Mouse (Mus musculus): ENCODE data around the gene Sstr2.
A peak's percentile ranks its signal among the peaks of the same experiment; 100 is the strongest.

Gene Sstr2

GRCm38 (mm10) chr11:113619420-113620080 lies 408 bp downstream of the Sstr2 start:
- no peak for DNase-seq (ENCODE audit: low spot score)

- DNase-seq (ENCODE audit: low spot score), result no peak
These were observed 1.9 kb downstream of the Sstr2 start for GRCm38 (mm10) chr11:113621001-113621400.

- DNase-seq (ENCODE audit: low spot score), result no peak
These were observed 2.9 kb downstream of the Sstr2 start for GRCm38 (mm10) chr11:113622028-113622427.

- no peak for DNase-seq (ENCODE audit: low spot score)
These were observed 6.3 kb downstream of the Sstr2 start for GRCm38 (mm10) chr11:113625437-113625836.

GRCm38 (mm10) chr11:113627785-113628184 lies 8.6 kb downstream of the Sstr2 start:
- no peak for DNase-seq (ENCODE audit: low spot score)

GRCm38 (mm10) chr11:113630642-113631041 lies 11.5 kb downstream of the Sstr2 start:
- DNase-seq (ENCODE audit: low spot score), result no peak

- no peak for DNase-seq (ENCODE audit: low spot score)
These were observed 12.2 kb downstream of the Sstr2 start for GRCm38 (mm10) chr11:113631302-113631701.

GRCm38 (mm10) chr11:113631862-113632261 lies 12.7 kb downstream of the Sstr2 start:
- DNase-seq (ENCODE audit: low spot score), result no peak

GRCm38 (mm10) chr11:113632303-113632702 lies 13.2 kb downstream of the Sstr2 start:
- no peak for DNase-seq (ENCODE audit: low spot score)

GRCm38 (mm10) chr11:113633398-113633797 lies 14.3 kb downstream of the Sstr2 start:
- DNase-seq (ENCODE audit: low spot score), result no peak

- DNase-seq (ENCODE audit: low spot score), result no peak
These were observed 15.6 kb downstream of the Sstr2 start for GRCm38 (mm10) chr11:113634699-113635121.

- no peak for DNase-seq (ENCODE audit: low spot score)
These were observed 19.5 kb downstream of the Sstr2 start for GRCm38 (mm10) chr11:113638680-113639079.

GRCm38 (mm10) chr11:113645181-113645580 lies 26.0 kb downstream of the Sstr2 start:
- DNase-seq (ENCODE audit: low spot score), result no peak

- DNase-seq (ENCODE audit: low spot score), result peak; percentile 86
These were observed 29.0 kb downstream of the Sstr2 start for GRCm38 (mm10) chr11:113648152-113648551.

- no peak for DNase-seq (ENCODE audit: low spot score)
These were observed 29.7 kb downstream of the Sstr2 start, which contains the start of gene Cog1 for GRCm38 (mm10) chr11:113648690-113649352. Gene Cog1, plus strand, starts transcription at chr11:113649169.

- peak; percentile 75 for DNase-seq (ENCODE audit: low spot score)
These were observed 30.4 kb downstream of the Sstr2 start, which contains the start of gene Slc39a11 for GRCm38 (mm10) chr11:113649353-113650210. Gene Slc39a11, minus strand, starts transcription at chr11:113650079.

GRCm38 (mm10) chr11:113651206-113651906 lies 32.2 kb downstream of the Sstr2 start:
- peak; percentile 51 for DNase-seq (ENCODE audit: low spot score)

- no peak for DNase-seq (ENCODE audit: low spot score)
These were observed 32.7 kb downstream of the Sstr2 start for GRCm38 (mm10) chr11:113651907-113652273.

GRCm38 (mm10) chr11:113652516-113652915 lies 33.4 kb downstream of the Sstr2 start:
- no peak for DNase-seq (ENCODE audit: low spot score)

GRCm38 (mm10) chr11:113654105-113654504 lies 35.0 kb downstream of the Sstr2 start:
- no peak for DNase-seq (ENCODE audit: low spot score)

- DNase-seq (ENCODE audit: low spot score), result no peak
These were observed 35.6 kb downstream of the Sstr2 start for GRCm38 (mm10) chr11:113654561-113655270.

Measured in MN1 (cell line).